Mouse (Mus musculus): ENCODE measurements around the gene Kcnn1. TPM values are rescaled to one million over a fixed set of nuclear protein-coding genes. Genes with fewer than 3 reads are reported as not detected.
A peak's percentile ranks its signal among the peaks of the same experiment; 100 is the strongest.

Gene Kcnn1
- total RNA-seq, 2 experiments from 2014 or later: 0.33 TPM; not detected in 1

- ATAC-seq (ENCODE audit: poor library complexity, severe bottlenecking): no peak
Measured at GRCm38 (mm10) chr8:70796403-70797080, 66.5 kb downstream of the Kcnn1 start.

GRCm38 (mm10) chr8:70795370-70795769, 67.7 kb downstream of the Kcnn1 start:
- ATAC-seq (ENCODE audit: poor library complexity, severe bottlenecking): no peak

GRCm38 (mm10) chr8:70794215-70794614, 68.8 kb downstream of the Kcnn1 start:
- ATAC-seq (ENCODE audit: poor library complexity, severe bottlenecking): no peak

GRCm38 (mm10) chr8:70792700-70793099, 70.4 kb downstream of the Kcnn1 start:
- peak; percentile 21 for ATAC-seq (ENCODE audit: poor library complexity, severe bottlenecking)

Other genes with a start within 250 kb of the Kcnn1 start
- 62.2 and 64.6 TPM in 2 replicates for gene Lrrc25, start 247.1 kb downstream of the Kcnn1 start, total RNA-seq (2015)
- gene Lrrc25, start 247.1 kb downstream of the Kcnn1 start, total RNA-seq (2017): 29.3 and 33.8 TPM in 2 replicates
- gene Gdf15, start 230.8 kb downstream of the Kcnn1 start, total RNA-seq (2015): not detected in 2 replicates
- gene Gdf15, start 230.8 kb downstream of the Kcnn1 start, total RNA-seq (2017): not detected in 2 replicates
- 5.7 and 6.8 TPM in 2 replicates for gene Pgpep1, start 202.9 kb downstream of the Kcnn1 start, total RNA-seq (2015)
- 1.5 and 4.0 TPM in 2 replicates for gene Pgpep1, start 202.9 kb downstream of the Kcnn1 start, total RNA-seq (2017)
- gene Lsm4, start 190.0 kb downstream of the Kcnn1 start, total RNA-seq (2015): 82.1 and 84.4 TPM in 2 replicates
- 106 and 151 TPM in 2 replicates for gene Lsm4, start 190.0 kb downstream of the Kcnn1 start, total RNA-seq (2017)
- gene Jund, start 164.3 kb downstream of the Kcnn1 start, total RNA-seq (2015): 26.7 and 44.1 TPM in 2 replicates
- gene Jund, start 164.3 kb downstream of the Kcnn1 start, total RNA-seq (2017): 24.0 and 28.9 TPM in 2 replicates
- 0.11 and 0.27 TPM in 2 replicates for gene Iqcn, start 159.8 kb downstream of the Kcnn1 start, total RNA-seq (2015)
- 0.04 TPM in 1 of 2 replicates, not detected in the other for gene Iqcn, start 159.8 kb downstream of the Kcnn1 start, total RNA-seq (2017)
- gene Gm3336, start 144.7 kb downstream of the Kcnn1 start, total RNA-seq (2015): not detected in 2 replicates
- gene Gm3336, start 144.7 kb downstream of the Kcnn1 start, total RNA-seq (2017): not detected in 2 replicates
- gene Pde4c, start 139.5 kb downstream of the Kcnn1 start, total RNA-seq (2015): not detected in 2 replicates
- gene Pde4c, start 139.5 kb downstream of the Kcnn1 start, total RNA-seq (2017): not detected in 2 replicates
- gene Rab3a, start 108.6 kb downstream of the Kcnn1 start, total RNA-seq (2015): 3.3 and 5.8 TPM in 2 replicates
- gene Rab3a, start 108.6 kb downstream of the Kcnn1 start, total RNA-seq (2017): 2.1 and 5.1 TPM in 2 replicates
- gene Mpv17l2, start 102.3 kb downstream of the Kcnn1 start, total RNA-seq (2015): 34.4 and 44.7 TPM in 2 replicates
- gene Mpv17l2, start 102.3 kb downstream of the Kcnn1 start, total RNA-seq (2017): 8.4 and 15.9 TPM in 2 replicates
- gene Pik3r2, start 86.5 kb downstream of the Kcnn1 start, total RNA-seq (2015): 4.6 and 5.0 TPM in 2 replicates
- 14.7 and 14.9 TPM in 2 replicates for gene Pik3r2, start 86.5 kb downstream of the Kcnn1 start, total RNA-seq (2017)
- gene Mast3, start 58.2 kb downstream of the Kcnn1 start, total RNA-seq (2015): 56.2 and 65.4 TPM in 2 replicates
- 14.4 and 24.6 TPM in 2 replicates for gene Mast3, start 58.2 kb downstream of the Kcnn1 start, total RNA-seq (2017)
- gene Il12rb1, start 54.8 kb downstream of the Kcnn1 start, total RNA-seq (2015): 0.80 and 1.5 TPM in 2 replicates
- 0.07 and 1.7 TPM in 2 replicates for gene Il12rb1, start 54.8 kb downstream of the Kcnn1 start, total RNA-seq (2017)
- 9.0 and 11.0 TPM in 2 replicates for gene Arrdc2, start 23.5 kb downstream of the Kcnn1 start, total RNA-seq (2015)
- gene Arrdc2, start 23.5 kb downstream of the Kcnn1 start, total RNA-seq (2017): 10.5 and 11.1 TPM in 2 replicates
- 32.7 and 38.9 TPM in 2 replicates for gene Ccdc124, start 10.7 kb upstream of the Kcnn1 start, total RNA-seq (2015)
- 36.8 and 47.6 TPM in 2 replicates for gene Ccdc124, start 10.7 kb upstream of the Kcnn1 start, total RNA-seq (2017)
- gene Slc5a5, start 29.5 kb upstream of the Kcnn1 start, total RNA-seq (2015): 0.07 TPM in 1 of 2 replicates, not detected in the other
- gene Slc5a5, start 29.5 kb upstream of the Kcnn1 start, total RNA-seq (2017): not detected in 2 replicates
- gene Rpl18a, start 34.2 kb upstream of the Kcnn1 start, total RNA-seq (2015): 5,087 and 5,550 TPM in 2 replicates
- gene Rpl18a, start 34.2 kb upstream of the Kcnn1 start, total RNA-seq (2017): 1,590 and 1,750 TPM in 2 replicates
- gene Map1s, start 42.7 kb upstream of the Kcnn1 start, total RNA-seq (2015): 15.0 and 17.1 TPM in 2 replicates
- 11.3 and 11.8 TPM in 2 replicates for gene Map1s, start 42.7 kb upstream of the Kcnn1 start, total RNA-seq (2017)